Mouse (Mus musculus) Patski (cell line): ENCODE results near the gene Alppl2. TPM values are rescaled to one million over a fixed set of nuclear protein-coding genes. Genes with fewer than 3 reads are reported as not detected.

ENCODE experiments used
- ATAC-seq: fragments of 100-300 bp; one replicate; pipeline ENCODE4 v1.8.0; 2021
- CTCF ChIA-PET: fragments of 350-600 bp; sonication (Branson Sonifier 250); formaldehyde crosslinking; loops from one replicate; lab custom pipeline; 2022; ENCODE audit warnings: inconsistent platforms; lab: Charles Lee
- POLR2A ChIA-PET: fragments of 350-600 bp; sonication (Branson Sonifier 250); formaldehyde crosslinking; loops from one replicate; lab custom pipeline; 2022; ENCODE audit warnings: antibody characterized with exemption, inconsistent platforms; lab: Charles Lee
- DNase-seq: peaks from one replicate; pipeline ENCODE4 v3.0.0-alpha.2; 2011; ENCODE audit warnings: low read depth, low spot score
- H3K27me3 ChIP-seq: fragments of 371-371 bp; one replicate; pipeline ENCODE4 v1.5.1; 2021
- CTCF ChIP-seq: fragments of 100-300 bp; IDR thresholded peaks from one replicate; pipeline ENCODE4 v1.5.1; 2021
- in situ Hi-C: fragments of 300-500 bp; cut with MboI; formaldehyde crosslinking; loops from 3 replicates; pipeline ENCODE4 v1.11.1; 2018; ENCODE audit warnings: low pct_unique_long_range_greater_than_20kb, mixed read lengths
- polyA plus RNA-seq: library from polyadenylated mRNA; unstranded; gene quantifications from one replicate; pipeline ENCODE4 v1.2.3, GENCODE M21; 2021

The Alppl2 gene
- polyA plus RNA-seq, 1 experiment from 2014 or later, result not detected

DNA sequence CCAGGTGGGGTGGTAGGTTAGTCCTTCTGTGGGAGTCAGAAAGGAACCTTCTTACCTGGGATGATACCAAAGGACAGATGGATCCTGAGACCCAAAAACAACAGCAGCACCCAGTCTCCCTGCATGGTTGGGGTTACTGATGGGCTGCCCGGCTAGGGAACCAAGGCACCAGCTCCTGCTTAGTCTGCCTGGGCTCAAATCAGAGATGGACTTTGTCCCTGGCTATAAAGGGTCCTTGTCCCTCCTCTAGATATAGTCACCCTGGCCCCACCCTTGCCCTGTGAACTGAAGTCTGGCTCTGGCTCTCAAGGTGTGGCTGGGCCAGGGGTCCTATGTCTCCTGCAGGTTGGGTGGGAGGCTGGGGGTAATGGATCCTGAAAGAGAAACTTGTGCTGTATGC is 11.7 kb upstream of the Alppl2 start, which contains the start of gene Alpi:
Gene Alpi (minus strand): TSS at position 196 of the 400 bp plus-strand sequence.
- DNase-seq (no peak), ATAC-seq (no peak)
- H3K27me3 ChIP-seq, result peaks cover 6% of the 10 kb centered on the region
- ChIA-PET CTCF (interaction anchor here (1.4 kb wide), 1 partner anchor 14 kb away, joined by 3 read pairs; no protein-coding TSS in a partner anchor), POLR2A (no interaction called here)
- no peak for TF ChIP-seq CTCF
- in situ Hi-C loops, result no loop called here

GRCm38 (mm10) chr1:87098358-87098975 is 8.7 kb upstream of the Alppl2 start:
- TF ChIP-seq CTCF, result no peak
- ATAC-seq (no peak), DNase-seq (no peak)
- CTCF ChIA-PET, result no interaction called here
- POLR2A ChIA-PET, result interaction anchor here (1.0 kb wide), 1 partner anchor 95 kb away, joined by 3 read pairs; no protein-coding TSS in a partner anchor
- peaks cover 6% of the 10 kb centered on the region for H3K27me3 ChIP-seq
- in situ Hi-C loops, result loop anchor here (5.0 kb wide), 1 partner anchor 89 kb away; no protein-coding TSS in a partner anchor

DNA sequence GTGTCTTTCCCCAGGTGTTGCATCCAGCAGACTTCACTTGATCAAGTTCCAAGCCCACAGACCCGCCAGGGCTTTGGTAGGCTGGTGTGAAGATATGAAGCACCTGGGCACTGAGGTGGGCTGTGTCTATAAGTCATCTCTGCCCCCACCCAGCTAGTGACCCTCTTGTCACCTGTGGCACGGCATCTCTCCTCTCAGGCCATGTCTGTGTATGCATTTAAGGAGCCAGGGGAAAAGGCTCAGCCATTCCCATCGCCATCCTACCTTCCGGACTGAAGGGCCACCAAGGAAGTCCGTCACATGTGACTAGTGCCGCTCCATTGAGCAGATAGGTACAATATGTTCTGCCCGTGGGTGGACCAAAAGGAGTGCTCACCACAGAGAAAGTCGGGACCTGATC is 5.9 kb upstream of the Alppl2 start:
- in situ Hi-C loops, result loop anchor here (5.0 kb wide), 1 partner anchor 92 kb away; no protein-coding TSS in a partner anchor
- ATAC-seq (no peak), DNase-seq (no peak)
- POLR2A ChIA-PET, result interaction anchor here (0.7 kb wide), 1 partner anchor 12 kb away, joined by 5 read pairs; no protein-coding TSS in a partner anchor
- CTCF ChIA-PET, result no interaction called here
- H3K27me3 ChIP-seq, result peaks cover 6% of the 10 kb centered on the region
- no peak for TF ChIP-seq CTCF

DNA sequence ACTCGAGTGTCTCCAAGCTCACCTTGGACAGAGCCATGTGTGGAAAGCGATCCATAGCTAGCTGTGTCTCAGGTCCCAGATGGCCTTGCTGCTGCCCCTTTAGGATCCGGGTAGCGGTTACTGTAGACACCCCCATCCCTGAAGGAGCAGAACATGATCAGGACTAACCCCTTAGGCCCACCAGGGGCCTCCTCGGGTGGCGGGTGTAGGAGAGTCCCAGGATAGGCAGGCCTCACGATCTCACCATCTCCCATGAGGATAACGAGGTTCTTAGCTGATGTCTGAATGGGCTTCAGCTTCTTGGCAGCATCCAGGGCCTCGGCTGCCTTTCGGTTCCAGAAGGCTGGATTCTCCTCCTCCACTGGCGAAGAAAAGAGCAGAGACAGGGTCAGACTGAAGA is 477 bp downstream of the Alppl2 start:
- H3K27me3 ChIP-seq, result no peaks in the 10 kb centered on the region
- ATAC-seq (no peak), DNase-seq (no peak)
- in situ Hi-C loops, result no loop called here
- CTCF ChIA-PET, result no interaction called here
- TF ChIP-seq CTCF, result no peak
- POLR2A ChIA-PET, result no interaction called here

DNA sequence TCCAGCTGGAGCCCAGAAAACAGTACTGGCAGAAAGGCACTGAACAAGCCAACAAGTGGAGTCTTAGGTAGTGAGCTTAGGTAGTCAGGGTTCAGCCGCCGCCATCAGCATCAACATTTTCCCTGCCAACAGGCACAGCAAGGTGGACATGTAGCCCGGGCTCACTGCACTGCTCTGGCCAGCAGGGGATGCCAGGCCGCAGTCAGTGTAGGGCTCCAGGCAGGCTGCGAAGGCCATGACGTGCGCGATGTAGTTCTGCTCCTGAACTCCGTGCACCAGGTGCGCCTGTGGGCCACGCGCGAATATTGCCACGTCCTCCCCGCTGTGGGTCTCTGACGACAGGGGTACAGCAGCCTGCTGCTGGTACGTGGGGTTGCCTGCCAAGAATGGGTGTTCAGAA is 2.8 kb downstream of the Alppl2 start:
- H3K27me3 ChIP-seq, result no peaks in the 10 kb centered on the region
- no peak for TF ChIP-seq CTCF
- ChIA-PET CTCF (no interaction called here), POLR2A (no interaction called here)
- no peak for DNase-seq
- in situ Hi-C loops, result no loop called here
- ATAC-seq, result no peak

DNA sequence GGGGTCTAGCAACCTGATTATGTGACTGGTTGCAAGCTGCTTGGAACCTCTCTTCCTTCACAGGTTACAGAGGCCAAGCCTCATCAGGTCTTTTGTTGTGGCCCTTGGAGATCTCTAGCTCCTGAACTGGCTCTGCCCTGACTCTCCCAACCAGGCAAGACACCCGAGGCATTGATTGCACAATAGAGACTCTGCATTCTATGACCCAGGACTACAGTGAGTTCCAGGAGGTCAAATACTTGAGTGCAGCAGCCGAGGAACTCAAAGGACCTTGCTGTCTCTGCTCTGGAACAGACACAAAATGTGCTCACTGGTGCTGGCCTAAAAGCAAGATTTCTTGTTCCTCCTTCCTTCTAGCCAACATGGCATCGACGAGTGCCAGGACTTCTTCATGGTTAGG is 3.5 kb downstream of the Alppl2 start:
- ATAC-seq (no peak), DNase-seq (no peak)
- no peaks in the 10 kb centered on the region for H3K27me3 ChIP-seq
- POLR2A ChIA-PET, result no interaction called here
- no peak for TF ChIP-seq CTCF
- in situ Hi-C loops, result no loop called here
- CTCF ChIA-PET, result no interaction called here

GRCm38 (mm10) chr1:87073776-87074175 is 16.0 kb downstream of the Alppl2 start:
- in situ Hi-C loops, result no loop called here
- DNase-seq, result no peak
- ChIA-PET CTCF (no interaction called here), POLR2A (no interaction called here)
- H3K27me3 ChIP-seq, result no peaks in the 10 kb centered on the region
- no peak for TF ChIP-seq CTCF
- ATAC-seq, result no peak

DNA sequence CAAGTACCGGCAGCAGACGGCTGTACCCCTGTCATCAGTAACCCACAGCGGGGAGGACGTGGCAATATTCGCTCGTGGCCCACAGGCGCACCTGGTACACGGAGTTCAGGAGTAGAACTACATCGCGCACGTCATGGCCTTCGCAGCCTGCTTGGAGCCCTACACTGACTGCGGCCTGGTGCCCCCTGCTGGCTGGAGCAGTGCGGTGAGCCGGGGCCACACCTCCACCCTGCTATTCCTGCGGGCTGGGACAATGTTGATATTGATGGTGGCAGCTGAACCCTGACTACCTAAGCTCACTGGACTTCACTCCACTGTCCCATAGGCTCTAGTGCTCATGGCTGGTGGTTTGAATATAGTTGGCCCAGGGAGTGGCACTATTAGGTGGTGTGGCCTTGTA is 19.0 kb downstream of the Alppl2 start:
- peak; percentile 53 for TF ChIP-seq CTCF
- ATAC-seq (no peak), DNase-seq (no peak)
- H3K27me3 ChIP-seq, result no peaks in the 10 kb centered on the region
- CTCF ChIA-PET, result no interaction called here
- POLR2A ChIA-PET, result no interaction called here
- in situ Hi-C loops, result no loop called here

DNA sequence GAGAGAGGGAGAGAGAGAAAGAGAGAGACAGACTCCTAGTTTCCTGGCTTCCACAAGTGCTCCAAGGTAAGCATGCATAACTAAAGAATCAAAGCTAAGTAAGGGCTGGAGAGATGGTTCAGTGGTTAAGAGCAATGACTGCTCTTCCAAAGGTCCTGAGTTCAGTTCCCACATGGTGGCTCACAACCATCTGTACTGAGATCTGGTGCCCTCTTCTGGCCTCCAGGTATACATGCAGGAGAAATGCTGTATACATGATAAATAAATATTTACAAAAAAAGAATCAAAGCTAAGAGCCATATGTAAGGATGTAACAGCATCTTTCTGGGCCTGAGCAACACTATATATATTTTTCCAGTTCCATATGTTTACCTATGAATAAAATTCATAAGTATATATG is 28.8 kb downstream of the Alppl2 start:
- DNase-seq, result no peak
- peak; percentile 65 for TF ChIP-seq CTCF
- CTCF ChIA-PET, result interaction anchor here (0.8 to 1.2 kb wide), 3 partner anchors 10 to 19 kb away, joined by 3 to 4 read pairs (median 4); no protein-coding TSS in a partner anchor
- no peak for ATAC-seq
- in situ Hi-C loops, result no loop called here
- POLR2A ChIA-PET, result no interaction called here
- H3K27me3 ChIP-seq, result no peaks in the 10 kb centered on the region

- no peaks in the 10 kb centered on the region for H3K27me3 ChIP-seq
- POLR2A ChIA-PET, result interaction anchor here (0.6 to 1.1 kb wide), 2 partner anchors 46 to 140 kb away, joined by 3 read pairs; no protein-coding TSS in a partner anchor
- DNase-seq (no peak), ATAC-seq (no peak)
- in situ Hi-C loops, result no loop called here
- TF ChIP-seq CTCF, result no peak
- CTCF ChIA-PET, result interaction anchor here (0.7 to 1.4 kb wide), 4 partner anchors 8 to 409 kb away, joined by 3 to 5 read pairs (median 3); no protein-coding TSS in a partner anchor
Measured at GRCm38 (mm10) chr1:87059042-87059665, 30.6 kb downstream of the Alppl2 start.

GRCm38 (mm10) chr1:87057075-87057474 is 32.7 kb downstream of the Alppl2 start:
- in situ Hi-C loops, result no loop called here
- ATAC-seq, result no peak
- POLR2A ChIA-PET, result no interaction called here

More at GRCm38 (mm10) chr1:87057075-87057474, 32.7 kb downstream of the Alppl2 start:
- TF ChIP-seq CTCF, result no peak
- H3K27me3 ChIP-seq, result no peaks in the 10 kb centered on the region
- no peak for DNase-seq
- CTCF ChIA-PET, result interaction anchor here (0.7 to 1.4 kb wide), 3 partner anchors 9 to 339 kb away, joined by 3 to 4 read pairs (median 3); no protein-coding TSS in a partner anchor
